Mouse (Mus musculus) gonadal fat pad, adult 2 months (tissue): ENCODE data around the gene Map7d1. TPM values are rescaled to one million over a fixed set of nuclear protein-coding genes. Genes with fewer than 3 reads are reported as not detected.
"Not testable (repeated sequence)": the region's sequence is repeated elsewhere in the genome, so short reads cannot be mapped to it uniquely, and the experiment has no call there.

Experiments
- DNase-seq: peaks from one replicate; pipeline ENCODE4 v3.0.0-alpha.2; 2012; ENCODE audit warnings: low read depth
- polyA plus RNA-seq: library from polyadenylated mRNA; depleted of rRNA; stranded (reverse); fragments of >200 nt; gene quantifications from 2 replicates; pipeline ENCODE4 v1.2.3, GENCODE M21; 2012

Map7d1 gene
- polyA plus RNA-seq, 1 experiment, result 52.8 TPM

- no peak for DNase-seq
Measured at GRCm38 (mm10) chr4:126241956-126242355, 14.2 kb downstream of the Map7d1 start.

- no peak for DNase-seq
Measured at GRCm38 (mm10) chr4:126239862-126240475, 16.2 kb downstream of the Map7d1 start.

GRCm38 (mm10) chr4:126237721-126238242, 18.4 kb downstream of the Map7d1 start:
- no peak for DNase-seq

GRCm38 (mm10) chr4:126236467-126237280, 19.5 kb downstream of the Map7d1 start:
- no peak for DNase-seq

GRCm38 (mm10) chr4:126235191-126235590, 21.0 kb downstream of the Map7d1 start:
- DNase-seq, result no peak

GRCm38 (mm10) chr4:126234496-126235175, 21.5 kb downstream of the Map7d1 start:
- DNase-seq, result no peak

GRCm38 (mm10) chr4:126233676-126234308, 22.4 kb downstream of the Map7d1 start:
- DNase-seq, result no peak

GRCm38 (mm10) chr4:126229900-126230299, 26.2 kb downstream of the Map7d1 start:
- no peak for DNase-seq

- no peak for DNase-seq
Measured at GRCm38 (mm10) chr4:126228144-126228543, 28.0 kb downstream of the Map7d1 start.

GRCm38 (mm10) chr4:126227077-126227761, 28.9 kb downstream of the Map7d1 start:
- DNase-seq, result peak; percentile 37

- DNase-seq, result no peak
Measured at GRCm38 (mm10) chr4:126226640-126227039, 29.5 kb downstream of the Map7d1 start.

GRCm38 (mm10) chr4:126222631-126223030, 33.5 kb downstream of the Map7d1 start:
- no peak for DNase-seq

GRCm38 (mm10) chr4:126220045-126220444, 36.1 kb downstream of the Map7d1 start:
- DNase-seq, result no peak

- DNase-seq, result not testable (repeated sequence)
Measured at GRCm38 (mm10) chr4:126219540-126219939, 36.6 kb downstream of the Map7d1 start.

GRCm38 (mm10) chr4:126217771-126218170, 38.4 kb downstream of the Map7d1 start:
- DNase-seq, result no peak

GRCm38 (mm10) chr4:126207081-126207480, 49.1 kb downstream of the Map7d1 start:
- no peak for DNase-seq

- DNase-seq, result no peak
Measured at GRCm38 (mm10) chr4:126205386-126205785, 50.8 kb downstream of the Map7d1 start.

GRCm38 (mm10) chr4:126204661-126205230, 51.4 kb downstream of the Map7d1 start:
- no peak for DNase-seq

- DNase-seq, result no peak
Measured at GRCm38 (mm10) chr4:126204016-126204415, 52.1 kb downstream of the Map7d1 start.

GRCm38 (mm10) chr4:126203336-126203895, 52.7 kb downstream of the Map7d1 start:
- DNase-seq, result no peak
